Mouse (Mus musculus) WW6 (cell line): Measurements from ENCODE around the gene Syncrip.
"Not testable (repeated sequence)": the region's sequence is repeated elsewhere in the genome, so short reads cannot be mapped to it uniquely, and the experiment has no call there.

ENCODE experiments used
- DNase-seq: peaks from one replicate; pipeline ENCODE4 v3.0.0-alpha.2; 2013; ENCODE audit warnings: low read depth, low spot score

Gene Syncrip

DNA sequence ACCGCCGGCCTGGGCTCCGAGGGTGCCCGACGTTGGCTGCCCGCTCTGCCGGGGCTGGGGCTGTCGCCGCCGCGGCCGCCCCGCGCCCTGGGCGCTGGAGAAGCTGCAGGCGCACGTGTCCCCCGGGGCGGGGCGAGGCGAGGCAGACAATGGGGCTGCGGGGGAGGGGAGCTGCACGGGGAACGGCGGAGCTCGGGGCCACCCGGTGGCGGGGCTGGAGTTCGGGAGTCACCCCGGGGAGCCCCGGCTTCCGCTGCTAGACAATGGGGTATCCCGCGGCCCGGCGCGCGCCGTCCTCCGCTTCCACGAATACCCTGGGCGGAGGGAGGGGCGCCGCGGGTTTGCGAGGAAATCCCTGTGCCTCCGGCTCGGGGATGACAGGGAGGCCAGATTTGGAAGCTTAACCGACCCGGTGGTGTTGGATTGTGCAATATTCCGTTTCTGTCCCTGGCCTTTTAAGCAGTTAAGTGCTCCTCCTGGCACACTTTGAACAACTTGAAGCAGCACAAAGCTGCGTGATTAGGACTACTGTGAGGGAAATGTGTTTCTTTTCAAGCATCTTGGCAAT is 539 bp upstream of the Syncrip start:
- peak; percentile 26 for DNase-seq

GRCm38 (mm10) chr9:88481791-88482160 is 598 bp downstream of the Syncrip start:
- no peak for DNase-seq

GRCm38 (mm10) chr9:88481061-88481790 is 1.1 kb downstream of the Syncrip start:
- DNase-seq, result no peak

- no peak for DNase-seq
Observed at GRCm38 (mm10) chr9:88480120-88480519, 2.3 kb downstream of the Syncrip start.

- DNase-seq, result no peak
Observed at GRCm38 (mm10) chr9:88476138-88476537, 6.2 kb downstream of the Syncrip start.

DNA sequence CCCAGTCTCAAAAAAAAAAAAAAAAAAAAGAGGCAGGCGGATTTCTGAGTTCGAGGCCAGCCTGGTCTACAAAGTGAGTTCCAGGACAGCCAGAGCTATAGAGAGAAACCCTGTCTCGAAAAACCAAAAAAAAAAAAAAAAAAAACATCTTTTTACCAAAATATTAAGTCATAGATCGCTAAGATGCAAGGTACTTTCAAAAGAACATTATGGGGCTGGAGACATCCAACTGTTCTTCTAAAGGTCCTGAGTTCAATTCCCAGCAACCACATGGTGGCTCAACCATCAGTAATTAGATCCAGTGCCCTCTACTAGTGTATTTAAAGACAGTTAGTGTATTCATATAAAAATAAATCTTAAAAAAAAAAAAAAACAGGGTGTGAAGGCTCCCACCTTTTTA is 21.4 kb downstream of the Syncrip start:
- not testable (repeated sequence) for DNase-seq

DNA sequence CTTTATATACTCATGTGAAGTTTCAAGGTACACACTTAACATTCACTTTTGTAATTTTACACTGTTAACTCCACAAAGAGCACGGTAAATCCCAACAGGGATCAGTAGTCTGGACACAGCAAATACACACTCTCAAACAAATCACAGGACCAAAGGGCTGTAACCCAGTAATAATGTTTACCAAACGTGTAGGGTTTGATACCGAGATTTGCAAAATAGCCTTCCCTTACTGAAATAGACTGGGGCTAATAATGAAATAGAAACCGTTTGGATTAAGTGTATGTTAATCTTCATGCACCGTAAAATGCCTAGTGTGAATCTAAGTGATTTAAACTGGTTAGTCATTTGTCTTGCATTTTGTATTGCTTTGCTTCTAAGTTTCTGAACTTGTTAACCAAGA is 42.4 kb downstream of the Syncrip start:
- DNase-seq, result no peak

DNA sequence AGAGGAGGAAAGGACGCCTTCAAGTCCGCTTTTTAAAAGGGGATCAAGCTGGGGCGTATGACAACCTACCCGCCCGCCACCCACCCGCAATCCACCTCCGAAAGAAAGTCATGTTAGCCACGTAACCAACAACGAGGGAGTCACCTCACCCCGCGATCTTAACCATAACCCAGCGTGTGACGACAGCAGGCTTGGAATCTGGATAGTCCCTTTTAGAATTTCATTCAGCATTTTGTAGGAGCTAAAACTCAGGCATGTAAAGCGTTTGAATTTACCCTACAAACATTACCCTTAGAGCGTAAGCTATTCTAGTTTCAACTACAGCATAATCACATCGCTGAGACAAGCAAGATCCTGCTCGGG is 43.2 kb downstream of the Syncrip start:
- no peak for DNase-seq

DNA sequence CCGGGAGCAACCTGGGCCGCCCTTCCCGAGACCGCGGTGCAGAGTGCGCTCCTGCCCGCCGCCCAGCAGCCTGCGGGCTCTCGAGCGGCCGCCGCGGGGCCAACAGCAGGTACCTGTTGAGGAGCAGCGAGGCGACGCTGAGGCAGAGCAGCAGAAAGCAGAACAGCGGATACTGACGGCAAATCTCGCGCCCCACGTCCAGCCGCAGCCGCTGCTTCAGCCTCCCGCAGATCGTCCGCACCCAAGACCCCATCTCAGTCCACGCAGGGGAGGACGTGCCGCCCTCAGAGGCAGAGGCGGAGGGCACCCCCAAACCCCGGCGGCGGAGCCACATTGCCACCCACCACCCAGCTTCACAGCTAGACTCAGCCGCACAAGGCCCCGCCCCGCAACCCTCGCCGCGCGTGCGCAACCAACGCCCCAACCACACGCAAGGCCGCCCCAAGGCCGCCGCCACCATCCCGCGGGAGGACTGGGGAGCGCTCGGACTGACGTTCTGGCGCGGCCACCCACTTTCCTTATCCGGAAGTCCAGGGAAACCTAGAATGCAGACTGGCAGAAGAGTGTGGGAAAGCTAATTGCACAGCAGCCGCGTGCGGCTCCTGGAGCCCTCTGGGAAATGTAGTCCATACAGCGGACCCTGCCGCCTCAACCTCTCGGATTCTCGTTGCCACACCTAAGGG is 43.7 kb downstream of the Syncrip start, which contains the start of gene Snx14:
Gene Snx14, minus strand, starts transcription at position 404 of the 683 bp plus-strand sequence.
- DNase-seq, result peak; percentile 87

GRCm38 (mm10) chr9:88438237-88438554 is 44.2 kb downstream of the Syncrip start:
- DNase-seq, result peak; percentile 11

- no peak for DNase-seq
Observed at GRCm38 (mm10) chr9:88437342-88438236, 44.8 kb downstream of the Syncrip start.

GRCm38 (mm10) chr9:88424356-88424755 is 58.0 kb downstream of the Syncrip start:
- no peak for DNase-seq

DNA sequence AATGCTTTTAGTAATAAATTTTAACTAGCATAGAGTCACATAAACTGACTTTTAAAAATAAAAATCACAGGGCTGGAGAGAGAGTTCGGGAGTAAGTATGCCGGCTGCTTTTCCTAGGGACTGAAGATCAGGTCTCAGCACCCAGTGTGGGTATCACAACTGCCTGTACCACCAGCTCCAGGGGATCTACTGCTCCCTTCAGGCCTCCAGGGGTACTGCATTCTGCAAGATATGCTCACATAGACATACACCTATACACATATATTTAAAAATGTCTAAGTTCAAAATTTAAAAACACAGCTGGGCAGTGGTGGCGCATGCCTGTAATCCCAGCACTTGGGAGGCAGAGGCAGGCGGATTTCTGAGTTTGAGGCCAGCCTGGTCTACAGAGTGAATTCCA is 59.9 kb downstream of the Syncrip start:
- DNase-seq, result no peak

DNA sequence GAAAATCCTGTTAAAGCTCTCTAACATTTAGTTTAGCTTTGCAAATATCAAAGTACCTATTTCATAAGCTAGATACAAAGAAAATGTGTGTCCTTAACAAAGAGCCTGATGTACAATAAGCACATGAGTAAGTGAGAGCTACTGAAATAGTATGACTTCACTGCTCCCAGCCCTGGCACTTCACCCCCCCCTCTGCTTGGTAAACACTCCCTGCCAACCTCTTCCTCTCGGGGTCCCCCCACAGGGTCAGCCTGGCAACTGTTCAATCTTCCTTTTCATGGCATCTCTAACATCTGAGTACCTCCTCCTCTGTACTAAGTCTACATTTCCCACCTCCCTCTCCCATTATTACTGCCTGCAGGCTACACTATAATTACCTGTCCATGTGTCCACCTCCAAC is 65.6 kb downstream of the Syncrip start:
- DNase-seq, result no peak

DNA sequence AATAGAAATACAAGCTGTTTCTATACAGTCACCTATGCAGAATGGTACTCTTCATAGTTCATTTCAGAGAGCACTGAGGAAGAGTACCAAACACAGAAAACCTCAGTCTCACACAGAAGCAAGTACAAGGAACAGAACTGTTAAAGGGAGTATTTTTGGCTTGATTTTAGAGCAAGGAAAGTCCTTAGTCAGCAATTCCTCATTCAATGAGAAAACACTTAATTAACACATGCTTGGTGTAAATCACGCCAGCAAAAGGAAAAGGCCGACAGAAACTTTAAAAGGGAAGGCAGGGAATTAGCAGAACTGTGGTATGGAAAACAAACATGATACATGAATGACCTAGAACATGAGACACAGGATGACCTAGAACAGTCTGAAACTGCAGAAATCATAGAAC is 72.4 kb downstream of the Syncrip start:
- no peak for DNase-seq

GRCm38 (mm10) chr9:88404515-88404914 is 77.9 kb downstream of the Syncrip start:
- DNase-seq, result no peak

GRCm38 (mm10) chr9:88404088-88404487 is 78.3 kb downstream of the Syncrip start:
- no peak for DNase-seq

DNA sequence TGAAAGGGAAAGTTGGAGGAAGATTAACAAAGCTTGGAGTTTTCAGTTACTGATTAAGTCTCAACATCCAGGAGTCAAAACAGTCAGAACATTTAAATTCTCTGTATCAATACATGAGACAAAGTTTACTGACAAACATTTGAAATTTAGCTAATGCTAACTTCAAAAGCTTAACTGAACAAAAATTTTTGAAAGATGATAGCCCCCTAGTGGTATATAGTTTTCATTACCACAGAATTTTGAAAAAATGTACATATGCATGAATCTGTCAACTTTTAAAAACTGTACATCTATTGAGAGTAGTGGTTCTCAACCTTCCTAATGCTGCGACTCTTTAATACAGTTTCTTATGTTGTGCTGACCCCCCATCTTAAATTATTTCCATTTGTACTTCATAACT is 83.9 kb downstream of the Syncrip start:
- DNase-seq, result no peak
